Mouse (Mus musculus): ENCODE data around the gene Fmc1. TPM values are rescaled to one million over a fixed set of nuclear protein-coding genes. Genes with fewer than 3 reads are reported as not detected.
"Not testable (repeated sequence)": the region's sequence is repeated elsewhere in the genome, so short reads cannot be mapped to it uniquely, and the experiment has no call there.

The Fmc1 gene
- total RNA-seq (2022): 100 to 1,000 TPM; 234 to 298 (median 248) TPM

DNA sequence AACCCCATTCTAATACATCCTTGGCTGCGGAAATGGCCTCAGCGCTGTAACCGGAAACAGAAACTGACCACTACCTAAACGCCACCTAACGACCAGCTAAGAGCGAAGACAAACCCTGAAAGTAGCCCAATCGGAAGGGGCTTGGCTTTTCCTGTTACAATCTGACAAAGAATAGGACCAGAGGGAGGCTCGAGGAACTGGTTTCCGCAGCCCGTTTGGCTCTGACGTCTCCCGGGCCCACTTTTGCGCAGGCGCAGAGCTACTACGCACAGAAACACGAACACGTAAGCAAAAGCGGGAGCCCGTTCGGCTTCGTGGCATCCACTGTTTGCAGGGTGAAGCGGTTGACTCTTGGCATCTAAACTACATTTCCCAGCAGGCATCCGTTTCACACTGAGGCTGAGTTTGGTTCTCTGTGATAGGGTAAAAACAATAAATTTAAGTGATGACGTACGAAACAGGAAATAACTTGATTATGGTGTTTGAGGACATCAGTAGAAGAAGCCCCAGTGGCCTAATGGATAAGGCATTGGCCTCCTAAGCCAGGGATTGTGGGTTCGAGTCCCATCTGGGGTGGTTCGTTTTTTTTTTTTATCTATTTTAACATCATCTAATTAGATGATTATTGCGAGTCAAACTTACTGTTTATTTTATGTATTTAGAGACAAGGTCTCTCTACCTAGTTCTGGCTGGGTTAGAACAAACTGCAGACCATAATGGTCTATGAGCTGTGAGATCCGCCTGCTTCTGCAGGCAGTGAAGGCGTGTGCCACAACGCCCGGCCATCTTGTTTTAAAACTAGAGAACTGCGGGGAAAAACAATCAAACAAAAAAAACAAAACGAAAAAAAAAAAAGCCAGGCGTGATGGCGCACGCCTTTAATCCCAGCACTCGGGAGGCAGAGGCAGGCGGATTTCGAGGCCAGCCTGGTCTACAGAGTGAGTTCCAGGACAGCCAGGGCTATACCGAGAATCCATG, at the start of gene Fmc1:
Gene Fmc1, plus strand, starts transcription at position 75 of the 978 bp plus-strand sequence.
- peak; percentile 99 for DNase-seq (ENCODE audit: low spot score)

DNA sequence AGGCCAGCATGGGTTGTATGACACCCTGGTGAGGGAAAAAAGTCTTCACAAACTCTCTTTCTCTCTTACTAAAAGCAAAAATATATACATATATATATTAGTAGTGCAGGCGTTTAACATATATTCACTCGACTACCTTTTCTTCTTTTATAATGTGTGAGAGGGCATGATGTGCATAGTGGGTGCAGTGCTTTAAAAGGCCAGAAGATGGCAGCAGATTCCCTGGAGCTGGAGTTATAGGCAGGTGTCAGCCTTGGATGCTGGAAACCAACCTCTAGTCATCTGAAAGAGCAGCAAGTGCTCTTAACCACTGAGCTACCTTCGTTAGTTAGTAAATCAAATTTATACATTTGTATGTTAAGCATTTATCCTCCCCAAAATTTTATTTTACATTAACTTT, 40.8 kb upstream of the Fmc1 start:
- peak; percentile 48 for DNase-seq (ENCODE audit: low spot score)

DNA sequence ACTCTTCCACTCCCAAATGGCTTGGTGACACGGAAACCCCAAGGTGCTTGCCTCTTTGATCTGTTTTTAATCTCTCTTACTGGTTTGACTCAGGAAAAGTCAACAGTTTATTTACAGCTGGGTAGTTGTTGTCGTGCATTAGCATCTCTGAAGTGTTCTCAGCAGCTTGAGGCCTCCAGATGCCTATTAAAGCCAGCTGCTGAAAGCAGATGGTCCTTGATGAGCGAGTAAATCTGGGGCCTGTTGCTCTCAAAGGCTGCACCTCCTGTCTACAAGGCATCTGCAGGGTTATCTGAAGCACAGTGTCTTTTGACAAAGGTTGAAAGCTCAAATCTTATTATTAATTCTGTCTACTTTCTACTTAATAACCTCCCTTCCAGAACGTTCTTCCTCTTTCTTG, 37.7 kb upstream of the Fmc1 start:
- no peak for DNase-seq (ENCODE audit: low spot score)

DNA sequence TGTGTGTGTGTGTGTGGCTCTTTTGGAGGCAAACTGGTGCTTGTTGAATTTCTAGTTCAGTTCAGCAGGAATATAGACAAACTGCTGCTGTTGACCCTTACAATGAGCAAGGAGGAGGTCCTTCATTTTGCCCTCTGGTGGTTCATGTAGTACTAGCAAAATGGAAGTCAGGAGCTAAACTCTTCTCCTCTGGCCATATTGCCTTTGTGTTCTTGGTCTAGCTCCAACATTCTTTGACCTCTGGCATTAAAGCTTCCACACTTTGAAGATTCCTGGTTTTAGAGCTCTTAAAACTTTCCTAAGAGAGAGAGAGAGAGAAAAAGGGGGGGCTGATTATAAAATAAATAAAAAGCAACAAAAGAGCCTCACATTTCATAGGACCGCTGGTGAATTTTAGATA, 21.2 kb upstream of the Fmc1 start:
- DNase-seq (ENCODE audit: low spot score): no peak

DNA sequence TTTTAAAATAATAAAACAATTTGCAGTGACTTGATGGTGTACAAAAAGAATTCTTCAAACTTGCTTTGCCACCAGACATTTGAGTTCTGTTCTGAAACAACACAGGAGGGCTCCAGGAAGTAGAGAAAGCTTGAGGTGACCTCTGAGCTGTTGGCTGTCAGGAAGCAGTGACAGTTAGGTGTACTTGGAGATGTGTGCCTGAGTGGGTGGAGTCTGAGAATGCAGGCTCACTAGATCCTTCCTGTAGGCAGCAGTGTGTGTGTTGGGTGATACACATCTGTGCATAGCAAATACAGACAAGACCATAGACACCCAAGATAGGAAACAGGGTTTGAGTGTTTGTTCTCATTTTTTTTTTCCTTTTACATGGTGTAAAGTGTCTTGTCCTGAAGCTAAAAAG, 20.5 kb upstream of the Fmc1 start:
- DNase-seq (ENCODE audit: low spot score): no peak

DNA sequence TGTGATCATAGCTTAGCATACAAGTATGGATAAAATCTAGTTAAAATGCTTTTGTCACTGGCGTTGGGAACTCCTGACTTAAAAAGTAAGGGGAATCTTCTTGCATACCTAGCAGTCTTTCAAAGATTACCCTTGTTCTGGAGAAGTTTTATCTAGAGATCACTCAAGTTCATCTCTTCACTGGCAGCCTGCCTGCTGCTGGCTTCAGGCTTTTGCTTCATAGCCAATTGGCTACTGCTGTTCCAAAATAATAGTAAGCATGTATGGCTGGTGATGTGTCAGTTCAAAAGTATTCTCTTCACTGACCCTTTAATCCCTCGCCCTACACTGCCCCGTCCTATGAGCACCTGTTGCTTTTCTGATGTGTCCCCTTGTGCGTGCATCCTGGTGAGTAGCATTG, 18.1 kb upstream of the Fmc1 start:
- no peak for DNase-seq (ENCODE audit: low spot score)

DNA sequence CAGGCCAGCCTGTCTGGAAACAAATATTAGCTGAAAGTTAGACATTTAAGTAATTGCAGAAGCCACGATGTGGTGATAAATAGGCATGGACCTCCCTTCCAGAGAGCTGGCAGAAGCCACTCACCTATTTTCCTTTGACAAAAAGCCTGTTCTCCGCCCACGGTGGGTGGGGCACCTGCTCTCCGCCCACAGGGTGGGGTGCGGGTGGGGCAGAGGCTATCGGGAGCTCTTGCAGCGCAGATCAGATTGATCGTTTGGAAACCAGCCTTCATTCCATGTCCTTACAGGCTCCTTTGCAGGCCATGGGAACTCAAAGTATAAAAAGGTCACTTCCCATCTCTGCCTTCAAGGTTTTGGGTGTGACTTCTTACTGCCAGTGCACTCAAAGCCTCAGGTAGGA, 9.5 kb upstream of the Fmc1 start:
- no peak for DNase-seq (ENCODE audit: low spot score)

DNA sequence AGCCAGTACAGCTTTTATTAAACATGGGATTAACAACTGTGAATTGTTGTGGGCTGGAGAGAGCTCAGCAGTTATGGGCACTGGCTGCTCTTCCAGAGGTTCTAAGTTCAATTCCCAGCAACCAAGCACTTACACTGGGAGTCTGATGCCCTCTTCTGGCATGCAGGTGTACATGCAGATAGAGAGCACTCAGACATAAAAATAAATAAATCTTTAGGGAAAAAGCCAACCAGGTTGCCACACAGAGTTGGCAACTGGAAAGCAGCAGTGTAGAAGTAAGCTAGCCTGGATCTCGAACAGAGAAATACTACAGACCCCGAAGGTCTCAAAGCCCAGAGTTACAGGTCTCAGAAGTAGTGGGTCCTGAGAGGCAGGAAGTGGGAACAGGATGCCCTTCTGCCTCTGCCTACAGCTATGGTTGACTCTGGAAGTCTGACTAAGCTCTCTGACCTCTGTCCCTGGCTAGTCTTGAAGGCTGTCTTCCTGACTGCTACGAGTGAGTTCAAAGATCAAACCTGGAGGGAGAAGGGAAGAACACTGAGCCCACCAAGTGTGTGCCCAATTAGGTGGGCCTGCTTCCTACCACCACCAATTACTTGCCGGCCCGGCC, 2.0 kb upstream of the Fmc1 start:
- DNase-seq (ENCODE audit: low spot score): no peak

DNA sequence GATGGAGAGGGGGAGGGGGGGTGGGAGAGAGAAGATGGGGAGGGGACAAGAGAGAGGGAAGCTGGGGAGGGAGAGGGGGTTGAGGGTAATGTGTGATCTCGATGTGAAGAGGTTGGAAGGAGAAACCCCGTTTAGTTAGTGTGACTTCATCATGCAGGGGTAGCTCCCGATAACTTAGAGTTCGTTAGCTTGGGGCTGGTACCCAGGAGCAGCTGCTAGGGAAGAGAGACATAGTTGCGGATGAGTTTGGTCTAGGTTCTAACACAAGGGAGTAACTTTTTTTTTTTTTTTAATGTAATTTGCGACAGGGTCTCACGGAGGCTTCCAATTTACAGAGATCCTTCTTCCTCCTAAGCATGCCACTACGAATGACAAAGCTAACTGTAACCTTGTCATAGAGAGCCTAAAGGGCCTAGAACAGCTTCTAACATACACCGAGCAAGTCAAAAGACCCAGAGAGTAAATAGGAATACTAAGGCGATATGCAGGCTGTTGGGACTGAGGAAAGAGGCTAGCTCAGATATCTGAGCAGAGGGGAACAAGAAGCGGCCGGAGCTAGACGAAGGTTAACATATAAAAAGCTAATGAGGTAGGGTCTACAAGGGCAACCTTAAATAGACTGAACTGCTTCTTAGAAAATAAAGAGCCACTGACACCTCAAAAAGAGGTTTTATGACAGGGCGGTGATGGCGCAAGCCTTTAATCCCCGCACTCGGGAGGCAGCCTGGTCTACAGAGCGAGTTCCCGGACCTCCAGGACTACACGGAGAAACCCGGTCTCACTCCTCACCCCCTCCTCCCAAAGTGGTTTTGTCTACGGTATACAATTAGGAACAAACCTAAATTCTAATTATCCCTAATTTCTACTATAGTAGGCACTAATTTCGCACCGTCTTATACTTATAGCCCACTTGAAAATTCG, 542 bp upstream of the Fmc1 start:
- DNase-seq (ENCODE audit: low spot score): no peak

DNA sequence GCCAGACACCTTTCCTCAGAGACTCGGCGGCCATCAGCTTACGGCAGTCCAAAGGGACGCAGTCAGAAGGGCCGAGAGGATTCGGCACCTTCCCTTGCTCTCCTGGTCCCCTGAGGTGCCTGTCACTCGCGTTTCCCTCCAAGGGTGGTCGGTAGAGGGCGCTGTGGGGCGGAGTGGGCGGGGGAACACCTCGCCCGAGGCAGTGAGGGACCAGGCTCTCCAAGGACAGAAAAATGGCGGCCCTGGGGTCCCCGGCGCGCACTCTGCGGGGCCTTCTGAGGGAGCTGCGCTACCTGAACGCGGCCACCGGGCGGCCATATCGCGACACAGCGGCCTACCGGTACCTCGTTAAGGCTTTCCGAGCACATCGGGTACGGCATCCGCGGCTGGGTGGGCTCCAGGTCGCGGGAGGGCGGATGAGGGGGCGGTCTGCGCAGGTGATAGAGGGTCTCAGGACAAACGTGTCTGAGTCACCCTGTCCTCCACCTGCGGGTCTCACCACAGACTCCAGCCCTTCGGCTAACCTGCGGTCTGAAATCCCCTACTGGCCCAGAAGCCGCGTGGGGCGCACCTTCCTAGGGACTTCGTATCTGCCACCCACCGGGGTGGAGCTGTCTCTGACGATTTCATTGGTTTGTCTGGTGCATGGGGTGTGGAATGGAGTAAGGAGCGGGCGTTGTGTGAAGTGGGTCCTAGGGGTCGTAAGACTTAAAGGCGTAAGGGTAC, 1.5 kb downstream of the Fmc1 start:
- DNase-seq (ENCODE audit: low spot score): peak; percentile 97

DNA sequence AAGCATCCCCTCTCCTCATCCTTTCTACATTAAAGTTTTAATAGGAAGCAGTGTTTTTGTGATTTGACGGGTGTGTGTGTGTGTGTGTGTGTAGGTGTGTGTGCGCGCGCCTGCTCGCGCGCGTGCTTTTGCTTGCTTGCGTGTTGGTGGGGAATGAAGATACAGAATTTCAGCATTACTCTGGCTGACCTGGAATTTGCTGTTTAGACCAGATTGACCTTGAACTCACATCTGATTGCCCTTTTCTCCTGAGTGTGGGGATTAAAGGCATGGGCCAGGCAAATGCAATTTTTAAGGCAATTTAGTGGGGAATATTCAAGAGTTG, 2.0 kb downstream of the Fmc1 start:
- no peak for DNase-seq (ENCODE audit: low spot score)

DNA sequence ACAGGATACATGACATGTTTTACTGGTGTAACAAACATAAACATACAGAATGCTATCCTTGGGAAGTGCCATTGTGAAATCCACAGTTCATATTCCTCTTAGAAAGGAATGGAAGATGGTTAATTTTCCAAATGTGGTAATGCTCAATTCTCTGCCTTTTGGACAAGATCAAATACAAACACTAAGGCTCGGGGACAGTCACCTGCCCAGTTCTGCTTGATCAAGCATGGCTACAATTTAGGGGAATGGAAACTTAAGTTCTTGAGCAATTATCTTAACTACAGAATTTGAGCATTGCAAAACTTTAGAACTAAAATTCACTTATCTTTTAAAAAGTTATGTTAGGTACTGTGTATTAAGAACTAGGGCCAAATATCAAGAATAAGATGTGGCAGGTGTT, 2.5 kb downstream of the Fmc1 start:
- DNase-seq (ENCODE audit: low spot score): no peak

DNA sequence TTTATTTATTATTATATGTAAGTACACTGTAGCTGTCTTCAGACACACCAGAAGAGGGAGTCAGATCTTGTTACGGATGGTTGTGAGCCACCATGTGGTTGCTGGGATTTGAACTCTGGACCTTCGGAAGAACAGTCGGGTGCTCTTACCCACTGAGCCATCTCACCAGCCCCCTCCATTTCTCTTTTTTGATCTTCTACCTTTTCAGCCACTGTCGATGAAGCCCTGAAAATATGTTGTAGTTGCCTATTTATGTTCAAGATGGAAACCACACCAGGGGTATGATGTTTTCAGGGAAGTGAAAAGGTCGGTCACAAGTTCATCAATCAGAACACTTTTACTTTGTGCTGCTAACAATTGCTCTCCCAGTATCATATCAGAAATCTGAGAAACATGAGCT, 10.8 kb downstream of the Fmc1 start:
- DNase-seq (ENCODE audit: low spot score): not testable (repeated sequence)

DNA sequence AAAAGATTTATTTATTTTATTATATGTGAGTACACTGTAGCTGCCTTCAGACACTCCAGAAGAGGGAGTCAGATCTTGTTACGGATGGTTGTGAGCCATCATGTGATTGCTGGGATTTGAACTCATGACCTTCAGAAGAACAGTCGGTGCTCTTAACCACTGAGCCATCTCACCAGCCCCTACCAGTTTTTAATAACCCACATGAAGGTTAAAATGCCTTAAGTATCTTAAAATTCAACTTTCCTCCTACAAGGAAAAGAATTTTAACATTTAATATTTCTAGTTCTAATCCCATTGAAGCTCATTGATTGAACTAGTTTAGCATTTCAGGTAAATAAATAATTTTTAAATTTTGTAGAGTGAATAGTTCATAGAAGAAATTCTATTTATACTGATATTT, 13.7 kb downstream of the Fmc1 start:
- DNase-seq (ENCODE audit: low spot score): not testable (repeated sequence)

DNA sequence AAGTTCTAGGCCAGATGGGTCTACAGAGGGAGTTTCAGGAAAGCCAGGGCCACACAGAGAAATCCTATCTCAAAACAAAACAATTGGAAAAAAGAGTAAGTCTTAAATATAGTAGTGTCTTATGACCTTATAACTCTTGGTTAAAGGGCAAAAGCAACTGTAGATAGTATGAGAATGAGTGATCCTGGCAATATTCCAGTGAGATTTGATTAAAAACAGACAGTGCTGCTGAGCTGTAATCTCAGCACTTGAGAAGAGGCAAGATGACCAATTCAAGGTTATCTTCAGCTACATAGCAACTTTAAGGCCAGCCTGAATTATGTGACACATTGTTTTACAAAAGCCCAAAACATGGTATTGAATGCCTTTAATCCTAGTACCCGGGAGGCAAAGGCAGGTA, 14.4 kb downstream of the Fmc1 start:
- no peak for DNase-seq (ENCODE audit: low spot score)

DNA sequence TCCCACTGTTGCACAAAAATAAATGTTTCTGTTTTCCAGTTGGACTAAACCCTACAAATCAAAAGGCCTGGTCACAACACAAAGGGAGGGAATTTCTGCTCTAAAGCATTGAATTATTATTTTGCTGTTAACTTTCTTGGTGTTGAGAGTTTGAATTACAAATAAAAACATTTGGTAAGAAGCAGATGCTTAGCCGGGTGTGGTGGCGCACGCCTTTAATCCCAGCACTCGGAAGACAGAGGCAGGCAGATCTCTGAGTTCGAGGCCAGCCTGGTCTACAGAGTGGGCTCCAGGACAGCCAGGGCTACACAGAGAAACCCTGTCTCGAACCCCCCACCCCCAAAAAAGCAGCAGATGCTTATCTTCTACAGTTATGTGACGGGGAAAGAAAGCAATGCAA, 15.3 kb downstream of the Fmc1 start:
- DNase-seq (ENCODE audit: low spot score): not testable (repeated sequence)

DNA sequence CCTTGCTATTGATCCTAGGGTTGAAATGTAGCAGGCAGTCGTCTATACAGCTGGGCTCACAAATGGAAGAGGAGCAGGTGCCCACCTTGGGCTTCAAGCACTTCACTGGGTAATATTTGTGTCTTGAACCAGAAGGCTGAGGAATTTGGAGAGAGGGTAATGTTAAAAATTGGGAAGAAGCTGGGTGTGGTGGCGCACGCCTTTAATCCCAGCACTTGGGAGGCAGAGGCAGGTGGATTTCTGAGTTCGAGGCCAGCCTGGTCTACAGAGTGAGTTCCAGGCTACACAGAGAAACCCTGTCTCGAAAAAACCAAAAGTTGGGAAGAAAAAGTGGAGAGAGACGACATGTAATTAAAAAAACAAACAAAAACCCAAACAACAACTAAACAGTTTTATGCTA, 16.5 kb downstream of the Fmc1 start:
- DNase-seq (ENCODE audit: low spot score): not testable (repeated sequence)

DNA sequence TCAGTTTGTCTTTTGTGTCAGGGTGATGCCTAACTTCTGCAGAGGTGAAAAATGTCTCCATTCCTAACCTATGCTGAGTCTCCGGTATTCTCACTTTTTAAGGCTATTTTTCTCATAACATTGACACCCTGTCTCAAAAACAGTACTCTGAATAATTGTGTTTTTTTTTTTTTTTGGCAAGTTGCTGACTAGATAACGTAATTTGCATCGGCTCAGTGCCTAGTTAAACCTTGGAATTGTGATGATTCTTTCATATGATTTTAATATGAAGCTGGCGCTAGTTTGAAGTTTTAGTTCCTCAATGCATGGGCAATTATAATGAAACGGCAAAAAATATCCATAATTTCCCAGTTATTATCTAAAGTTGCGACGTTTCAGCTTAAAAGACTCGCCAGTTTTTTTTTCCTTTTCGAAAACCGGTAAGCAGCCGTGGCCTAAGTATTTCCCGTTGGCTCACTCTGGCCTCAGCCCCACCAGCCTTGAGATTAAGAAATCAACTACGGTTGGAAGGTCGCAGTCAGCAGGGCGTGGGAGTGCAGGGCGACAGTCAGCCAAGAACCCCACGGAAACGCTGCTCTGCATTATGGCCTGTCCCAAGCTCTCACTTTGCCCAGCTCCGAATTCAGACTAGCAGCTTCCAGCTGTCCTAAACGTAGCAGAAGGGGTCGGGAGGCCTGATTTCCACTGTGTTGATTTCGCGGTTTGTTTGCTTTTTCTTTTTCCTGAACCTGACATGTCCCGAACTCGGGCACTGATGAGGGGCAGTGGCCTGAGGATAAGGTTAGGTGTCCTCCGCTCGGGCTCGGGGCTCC, 17.2 kb downstream of the Fmc1 start:
- DNase-seq (ENCODE audit: low spot score): peak; percentile 83

DNA sequence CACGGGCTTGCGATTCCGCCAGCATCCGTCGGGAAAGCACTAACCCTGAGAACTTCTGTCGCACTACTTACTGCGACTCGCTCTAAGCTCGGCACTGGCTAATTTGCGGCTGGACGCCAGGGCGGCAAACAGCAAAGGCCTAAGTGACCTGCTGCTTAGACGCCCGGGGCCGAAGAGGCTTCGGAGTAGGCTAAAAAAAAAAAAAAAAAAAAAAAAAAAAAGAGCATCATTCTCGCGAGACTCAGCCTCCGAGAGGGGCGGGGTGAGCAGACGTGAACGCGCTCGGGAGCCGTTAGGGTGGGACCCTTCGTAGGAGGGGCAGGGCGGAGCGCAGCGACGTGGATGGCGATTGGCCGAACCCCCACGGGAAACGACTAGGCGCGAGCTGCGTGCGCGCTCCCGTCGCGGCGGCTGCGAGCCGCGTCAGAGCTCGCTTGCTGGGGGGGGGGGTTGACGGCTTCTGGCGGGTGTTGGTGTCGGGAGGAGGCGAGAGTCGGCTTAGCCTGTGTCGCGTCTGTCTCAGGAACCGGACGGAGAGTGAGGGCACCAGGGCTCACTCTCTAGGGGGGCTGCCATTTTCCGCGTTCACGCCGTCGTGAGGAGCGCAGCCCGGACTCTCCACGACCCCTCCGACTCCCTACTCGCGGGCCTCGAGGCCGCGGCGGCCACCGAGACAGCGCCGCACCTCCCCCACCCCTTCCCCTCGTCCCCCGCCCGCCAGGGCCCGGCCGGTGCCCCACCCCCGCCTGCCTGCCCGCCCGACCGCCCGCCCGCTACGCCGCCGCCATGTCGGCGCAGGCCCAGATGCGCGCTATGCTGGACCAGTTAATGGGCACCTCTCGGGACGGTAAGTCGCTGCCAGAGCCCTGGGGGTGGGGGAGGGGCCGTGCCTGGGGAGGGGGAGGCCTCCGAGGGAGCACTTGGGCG, 18.0 kb downstream of the Fmc1 start, which contains the start of gene Luc7l2:
Gene Luc7l2, plus strand, starts transcription at position 273 of the 927 bp plus-strand sequence.
- DNase-seq (ENCODE audit: low spot score): peak; percentile 93
